Mouse (Mus musculus): ENCODE results near the gene Fignl2. TPM values are rescaled to one million over a fixed set of nuclear protein-coding genes. Genes with fewer than 3 reads are reported as not detected.
"Not testable (repeated sequence)": the region's sequence is repeated elsewhere in the genome, so short reads cannot be mapped to it uniquely, and the experiment has no call there.

Fignl2 gene
- polyA plus RNA-seq (2012; rRNA removed) = 1.2 and 1.3 TPM in 2 replicates

DNA sequence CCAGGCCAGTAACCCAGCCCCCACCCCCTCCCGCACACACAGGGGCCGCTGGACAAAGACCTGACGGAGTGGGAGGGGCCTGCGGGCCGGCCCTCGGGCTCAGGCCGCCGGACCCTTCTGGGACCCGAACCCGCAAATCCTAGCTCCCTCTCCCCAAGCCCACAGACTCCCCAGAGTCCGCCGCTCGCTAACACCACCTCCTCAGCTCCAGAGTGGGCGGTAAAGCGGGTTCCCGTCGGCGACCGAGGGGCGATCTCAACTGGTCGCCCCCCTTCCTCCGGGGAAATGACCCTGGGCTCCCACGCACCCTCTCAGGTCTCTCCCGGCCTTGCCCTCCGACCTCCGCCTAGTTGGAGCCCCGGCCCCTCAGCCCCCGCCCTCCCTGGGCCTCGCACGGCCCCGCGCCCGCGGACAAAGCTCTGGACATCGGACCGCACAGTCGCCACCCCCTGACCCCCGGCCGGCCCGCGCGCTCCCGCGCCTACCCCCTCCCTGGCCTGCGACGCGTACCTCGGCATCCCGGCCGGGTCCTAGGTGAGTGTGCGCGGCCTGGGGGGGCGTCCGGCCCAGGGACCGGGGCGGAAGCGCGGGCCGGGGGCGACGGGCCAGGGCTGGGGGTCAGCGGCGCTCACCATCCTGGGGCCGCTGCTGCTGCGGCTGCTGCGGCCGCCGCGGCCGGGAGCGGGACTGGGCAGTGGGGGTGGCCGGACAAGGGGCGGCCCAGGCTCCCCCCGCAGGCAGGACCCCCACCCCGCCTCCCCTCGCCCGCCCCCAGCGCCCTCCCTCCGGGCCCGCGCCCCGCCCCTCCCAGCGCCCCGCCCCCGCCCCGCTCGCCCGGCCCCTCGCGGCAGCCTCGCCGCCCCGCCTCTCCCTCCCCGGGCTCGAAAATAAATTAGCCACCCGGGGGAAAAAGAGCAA is at the start of gene Fignl2:
Fignl2 (minus strand) TSS at position 755 of the 918 bp plus-strand sequence.
- no peak for DNase-seq (ENCODE audit: extremely low spot score in 1 of 2, low spot score in 1 of 2)

DNA sequence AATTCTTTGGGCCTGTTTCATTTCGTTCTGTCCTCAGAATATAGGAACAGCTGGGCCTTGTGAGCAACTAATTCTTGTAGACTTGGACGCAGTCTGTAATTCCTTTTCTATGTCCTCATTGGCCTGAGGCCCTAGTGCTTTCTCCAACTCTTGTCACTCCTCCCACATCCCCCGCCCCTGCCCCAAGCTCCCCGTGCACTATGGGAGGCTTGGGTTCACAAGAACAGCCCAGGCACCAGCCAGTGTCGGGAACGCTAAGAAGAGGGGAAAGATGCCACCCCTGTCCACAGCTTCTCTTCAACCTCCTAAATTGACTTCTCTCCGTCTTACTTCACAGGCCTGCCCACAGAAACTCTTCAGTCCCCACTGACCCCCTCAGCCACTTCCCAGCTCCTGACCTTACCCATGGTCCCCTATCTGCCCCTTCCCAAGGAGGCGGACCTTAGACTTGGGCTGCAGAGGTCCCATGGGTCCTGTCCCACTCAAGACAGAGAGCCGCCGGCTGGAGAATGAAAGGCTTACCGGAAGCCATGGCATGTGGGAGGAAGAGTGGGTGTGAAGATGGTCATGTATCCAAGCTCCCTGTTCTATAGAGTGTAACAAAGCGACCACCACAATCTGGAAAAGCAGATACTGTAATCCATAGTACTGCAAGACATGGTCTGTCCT is 48.6 kb upstream of the Fignl2 start:
- no peak for DNase-seq (ENCODE audit: extremely low spot score in 1 of 2, low spot score in 1 of 2)

DNA sequence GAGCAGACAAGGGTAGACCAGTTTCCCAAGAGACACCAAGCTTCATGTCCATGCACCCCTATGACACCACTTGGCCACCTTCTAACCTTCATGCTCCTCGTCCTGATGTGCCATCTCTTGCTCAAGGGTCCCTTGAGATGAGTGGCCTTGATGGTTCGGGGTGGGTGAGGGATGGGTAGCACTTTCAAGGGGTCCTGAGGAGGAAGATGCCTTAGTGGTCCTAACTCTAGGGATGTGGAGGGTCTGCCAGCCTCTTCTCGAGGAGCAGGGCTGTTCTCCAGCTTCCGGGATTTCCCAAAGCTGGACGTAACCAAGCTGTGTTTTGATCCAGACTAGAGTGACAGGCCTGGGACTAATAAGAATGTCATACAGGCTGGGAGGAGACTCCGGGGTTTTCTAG is 47.2 kb upstream of the Fignl2 start:
- no peak for DNase-seq (ENCODE audit: extremely low spot score in 1 of 2, low spot score in 1 of 2)

DNA sequence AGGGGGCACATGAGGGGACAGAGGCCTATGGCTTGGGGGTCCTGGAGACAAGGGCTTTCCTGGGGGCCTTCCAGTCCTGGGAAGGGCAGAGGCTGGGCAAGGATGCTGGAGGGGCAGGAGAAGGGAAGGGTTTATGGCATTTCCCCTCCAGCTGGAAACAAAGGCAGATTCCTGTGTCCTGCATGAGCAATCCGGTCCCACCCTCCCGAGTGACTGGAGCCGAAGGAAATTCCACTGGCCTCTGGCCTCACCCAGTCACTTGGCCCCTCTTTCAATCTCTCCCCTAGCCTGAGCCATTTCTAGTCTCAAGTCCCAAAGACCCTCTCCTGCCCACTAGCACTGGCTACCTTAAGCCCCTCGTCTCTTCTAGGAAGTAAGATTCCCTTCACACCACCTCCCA is 44.8 kb upstream of the Fignl2 start:
- DNase-seq (ENCODE audit: extremely low spot score in 1 of 2, low spot score in 1 of 2) = no peak

DNA sequence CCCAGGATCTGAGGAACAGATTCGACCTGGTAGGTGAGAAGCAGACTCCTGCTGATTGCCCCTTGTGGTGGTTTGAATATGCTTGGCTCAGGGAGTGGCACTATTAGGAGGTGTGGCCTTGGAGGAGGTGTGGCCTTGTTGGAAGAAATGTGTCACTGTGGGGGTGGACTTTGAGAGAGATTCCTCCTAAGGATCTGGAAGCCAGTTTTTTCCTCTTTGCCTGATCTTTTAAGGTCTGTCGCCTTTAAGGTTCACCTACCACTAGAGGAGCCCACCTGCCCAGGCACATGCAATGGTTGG is 43.9 kb upstream of the Fignl2 start:
- no peak for DNase-seq (ENCODE audit: extremely low spot score in 1 of 2, low spot score in 1 of 2)

DNA sequence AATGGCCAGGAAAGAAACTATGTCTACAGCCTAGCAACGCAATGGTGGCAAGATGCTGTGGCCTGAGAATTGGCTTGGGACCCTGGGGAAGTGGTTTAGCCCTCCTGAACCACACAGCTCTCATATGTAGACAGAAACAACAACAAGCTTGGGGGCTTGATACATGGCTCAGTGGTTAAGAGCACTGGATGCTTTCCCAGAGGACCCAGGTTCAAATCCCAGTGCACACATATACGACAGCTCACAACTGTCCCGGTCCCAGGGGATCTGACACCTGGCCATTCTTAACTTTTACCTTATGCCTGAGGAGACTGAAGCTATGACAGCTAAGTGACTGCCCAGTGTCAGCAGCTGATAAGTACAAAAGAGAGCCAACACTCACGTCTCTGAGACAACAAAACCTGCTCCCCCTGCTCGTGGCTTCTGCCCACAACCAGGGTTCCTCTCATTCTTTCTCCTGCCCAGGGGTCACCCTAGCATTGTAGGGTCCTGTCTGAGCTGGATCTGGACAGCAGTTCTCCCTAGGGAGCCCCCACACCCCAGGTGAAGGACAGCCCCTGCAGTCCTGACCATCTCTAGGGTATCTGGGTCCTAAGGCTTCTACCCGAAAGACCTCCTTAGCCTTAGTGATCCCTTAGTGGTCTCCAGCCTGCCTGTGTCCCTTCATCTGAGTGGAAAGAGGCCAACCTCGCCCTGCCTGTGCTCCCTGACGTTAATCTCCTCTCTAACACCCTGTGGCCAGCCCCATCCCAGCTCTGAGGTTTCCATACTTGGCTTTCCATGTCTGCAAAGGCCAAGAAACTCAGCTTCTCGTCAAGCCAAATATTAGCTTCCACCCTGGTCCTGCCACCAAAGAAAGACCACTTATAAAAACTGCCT is 43.3 kb upstream of the Fignl2 start:
- DNase-seq (ENCODE audit: extremely low spot score in 1 of 2, low spot score in 1 of 2) = no peak

DNA sequence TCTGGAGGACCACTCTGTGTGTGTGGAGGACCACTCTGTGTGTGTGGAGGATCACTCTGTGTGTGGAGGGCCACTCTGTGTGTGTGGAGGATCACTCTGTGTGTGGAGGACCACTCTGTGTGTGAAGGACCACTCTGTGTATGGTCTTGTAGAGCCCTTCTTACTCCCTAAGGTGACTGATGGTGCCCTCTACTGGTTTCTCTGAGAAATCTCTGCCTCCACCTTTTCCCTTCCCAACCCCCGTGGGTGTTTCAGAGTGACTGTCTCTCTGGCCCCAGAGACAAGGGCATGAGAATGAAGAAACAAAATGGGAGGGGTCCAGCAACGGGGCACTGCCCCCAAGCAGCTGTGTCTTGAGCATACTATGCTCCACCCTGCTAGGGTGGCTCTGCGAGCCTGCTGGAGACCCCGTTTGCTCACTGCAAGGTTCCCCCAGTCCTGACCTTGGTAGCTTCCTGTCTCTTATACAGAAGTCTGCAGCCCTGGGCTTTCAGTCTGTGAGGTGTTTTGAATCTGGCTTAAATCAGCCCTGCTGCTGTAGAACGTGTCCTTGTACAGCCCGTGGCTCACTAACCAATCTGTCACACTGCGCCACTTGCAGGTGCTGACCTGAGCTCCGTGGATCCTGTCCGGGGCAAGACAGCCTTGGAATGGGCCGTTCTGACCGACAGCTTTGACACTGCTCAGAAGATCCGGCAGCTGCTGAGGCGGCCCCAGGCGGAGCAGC is 40.2 kb upstream of the Fignl2 start:
- peak in 1 of 2 experiments; percentile 63 for DNase-seq (ENCODE audit: extremely low spot score in 1 of 2, low spot score in 1 of 2)

DNA sequence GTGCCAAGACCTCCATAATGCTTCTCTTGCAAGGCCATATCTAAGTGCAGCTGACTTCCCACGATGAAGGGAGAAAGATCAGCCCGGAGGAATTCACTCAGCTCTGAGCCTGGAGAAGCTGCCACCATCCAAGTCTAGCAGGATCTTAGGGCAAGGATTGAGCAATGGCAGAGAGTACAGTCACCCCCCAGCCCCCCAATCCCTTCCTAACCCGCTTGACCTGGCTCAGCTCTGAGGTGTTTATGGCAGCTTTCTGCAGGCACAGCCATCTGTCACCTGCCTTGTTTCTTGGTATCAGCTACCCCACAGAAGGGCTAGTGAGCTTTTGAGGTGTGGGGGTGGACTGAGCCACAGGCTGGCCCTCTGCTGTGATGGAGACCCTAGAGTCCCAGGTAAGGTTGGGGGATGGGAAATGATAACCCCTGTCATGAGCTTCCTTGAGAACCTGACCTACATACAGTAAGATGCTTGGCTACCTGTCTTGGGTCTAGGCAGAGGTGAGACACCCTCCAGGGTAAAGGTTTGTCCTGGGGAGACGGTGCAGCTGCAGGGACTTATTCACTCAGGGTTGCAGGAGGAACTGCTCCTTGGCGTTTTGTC is 37.2 kb upstream of the Fignl2 start, which contains the start of gene Ankrd33:
Ankrd33 (plus strand) TSS at position 245 of the 600 bp plus-strand sequence.
- DNase-seq (ENCODE audit: extremely low spot score in 1 of 2, low spot score in 1 of 2) = no peak

DNA sequence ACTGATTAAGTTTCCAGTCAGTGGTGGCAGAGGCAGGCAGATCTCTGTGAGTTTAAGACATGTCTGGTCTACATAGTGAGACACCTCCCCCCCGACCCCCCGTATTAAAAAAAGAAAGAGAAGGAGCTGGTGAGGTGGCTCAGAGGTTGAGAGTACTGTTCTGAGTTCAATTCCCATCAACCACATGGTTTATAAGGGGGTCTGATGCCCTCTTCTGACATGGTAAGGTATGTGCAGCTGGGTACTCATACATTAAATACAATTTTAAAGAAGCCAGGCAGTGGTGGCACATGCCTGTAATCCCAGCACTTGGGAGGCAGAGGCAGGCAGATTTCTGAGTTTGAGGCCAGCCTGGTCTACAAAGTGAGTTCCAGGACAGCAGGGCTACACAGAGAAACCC is 35.4 kb upstream of the Fignl2 start:
- not testable (repeated sequence) for DNase-seq (ENCODE audit: extremely low spot score in 1 of 2, low spot score in 1 of 2)

DNA sequence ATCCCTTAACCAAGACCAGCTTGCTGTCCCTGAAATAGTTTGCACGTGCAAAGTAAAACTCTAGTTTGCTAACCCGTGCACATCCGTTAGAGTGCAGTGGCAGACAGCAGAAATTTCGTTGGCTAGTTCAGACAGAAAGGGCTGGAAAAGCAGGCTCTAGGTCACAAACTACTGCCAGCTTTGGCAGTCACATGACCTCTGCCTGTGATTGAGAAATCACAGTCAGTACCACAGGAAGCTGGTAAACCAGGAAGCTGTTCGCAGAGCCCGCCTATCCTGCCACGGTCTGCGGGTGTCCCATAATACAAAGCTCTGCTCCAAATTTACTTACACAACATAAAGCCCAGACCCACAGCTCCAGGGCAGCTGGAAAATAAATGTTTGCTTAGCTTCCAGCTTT is 34.8 kb upstream of the Fignl2 start:
- DNase-seq (ENCODE audit: extremely low spot score in 1 of 2, low spot score in 1 of 2) = no peak

DNA sequence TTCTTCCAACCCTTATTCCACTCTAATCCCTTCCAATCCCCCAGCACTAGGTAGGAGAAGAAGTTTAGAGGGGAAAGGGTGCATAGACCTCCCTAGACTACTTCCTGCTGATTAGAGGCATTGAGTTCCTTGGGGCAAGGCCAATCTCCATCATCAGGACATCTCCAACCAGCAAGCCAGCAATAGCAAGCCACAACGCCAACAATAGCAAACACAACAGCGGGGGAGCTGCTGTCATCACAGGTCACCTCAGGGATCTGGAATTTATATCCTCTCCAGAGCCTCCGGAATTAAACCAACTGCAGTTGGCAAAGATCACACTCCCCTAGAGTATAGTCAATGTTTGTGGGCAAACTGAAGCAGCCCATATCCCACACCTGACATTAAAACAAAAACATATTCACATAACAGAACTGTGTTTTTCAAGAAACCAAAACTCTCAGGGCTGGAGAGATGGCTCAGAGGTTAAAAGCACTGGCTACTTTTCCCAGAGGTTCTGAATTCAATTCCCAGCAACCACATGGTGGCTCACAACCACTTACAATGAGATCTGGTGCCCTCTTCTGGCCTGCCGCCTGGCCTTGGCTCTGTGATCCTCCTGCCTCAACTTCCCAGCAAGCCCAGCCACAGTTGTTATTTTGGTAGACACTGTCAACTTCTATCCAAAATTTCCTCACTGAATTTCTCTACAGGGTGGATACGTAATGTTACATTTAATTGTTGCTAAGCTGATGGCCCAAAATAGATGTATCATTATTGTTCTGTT is 29.7 kb upstream of the Fignl2 start:
- no peak for DNase-seq (ENCODE audit: extremely low spot score in 1 of 2, low spot score in 1 of 2)

DNA sequence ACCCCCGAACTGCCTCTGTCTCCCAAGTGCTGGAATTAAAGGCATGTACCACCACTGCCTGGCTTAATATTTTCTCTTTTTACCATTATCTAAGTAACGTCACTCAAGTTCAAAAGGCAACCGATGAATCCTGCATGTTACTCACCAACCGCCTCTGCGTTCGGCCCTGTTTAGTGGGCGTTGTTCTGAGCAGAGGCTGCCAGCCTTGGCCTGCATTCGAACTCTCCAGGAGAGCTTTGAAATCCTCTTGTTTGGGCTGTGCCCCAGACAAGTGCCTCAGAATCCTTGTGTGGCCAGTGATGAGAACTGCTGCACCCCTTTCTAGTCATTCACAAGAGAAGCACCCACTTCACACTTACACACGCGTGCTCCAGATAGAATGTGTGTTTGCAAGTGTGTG is 27.6 kb upstream of the Fignl2 start:
- DNase-seq (ENCODE audit: extremely low spot score in 1 of 2, low spot score in 1 of 2) = peak in 1 of 2 experiments; percentile 33

DNA sequence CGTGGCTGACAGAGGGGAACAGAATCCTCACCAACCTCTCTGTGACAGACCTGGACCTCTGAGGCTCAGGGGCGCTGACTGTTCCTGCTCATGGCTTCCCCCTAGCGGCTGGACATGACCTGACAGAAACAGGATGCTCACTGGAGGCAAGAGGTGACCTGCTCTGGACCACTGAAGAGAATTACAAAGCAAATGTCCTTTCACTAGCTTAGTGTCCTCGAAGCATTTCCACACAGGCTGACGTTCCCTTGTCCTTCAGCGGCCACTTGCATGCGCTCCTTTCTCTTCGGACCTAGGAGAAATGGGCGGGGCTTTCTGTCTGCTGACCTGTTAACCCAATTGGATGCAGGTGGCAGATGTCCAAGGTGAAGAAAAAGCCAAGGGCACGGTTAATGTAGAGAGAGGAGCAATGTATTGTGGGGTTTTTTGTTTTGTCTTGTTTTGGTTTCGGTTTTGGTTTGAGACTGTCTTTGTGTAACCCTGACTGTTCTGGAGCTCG is 27.2 kb upstream of the Fignl2 start:
- DNase-seq (ENCODE audit: extremely low spot score in 1 of 2, low spot score in 1 of 2) = peak in 1 of 2 experiments; percentile 78

DNA sequence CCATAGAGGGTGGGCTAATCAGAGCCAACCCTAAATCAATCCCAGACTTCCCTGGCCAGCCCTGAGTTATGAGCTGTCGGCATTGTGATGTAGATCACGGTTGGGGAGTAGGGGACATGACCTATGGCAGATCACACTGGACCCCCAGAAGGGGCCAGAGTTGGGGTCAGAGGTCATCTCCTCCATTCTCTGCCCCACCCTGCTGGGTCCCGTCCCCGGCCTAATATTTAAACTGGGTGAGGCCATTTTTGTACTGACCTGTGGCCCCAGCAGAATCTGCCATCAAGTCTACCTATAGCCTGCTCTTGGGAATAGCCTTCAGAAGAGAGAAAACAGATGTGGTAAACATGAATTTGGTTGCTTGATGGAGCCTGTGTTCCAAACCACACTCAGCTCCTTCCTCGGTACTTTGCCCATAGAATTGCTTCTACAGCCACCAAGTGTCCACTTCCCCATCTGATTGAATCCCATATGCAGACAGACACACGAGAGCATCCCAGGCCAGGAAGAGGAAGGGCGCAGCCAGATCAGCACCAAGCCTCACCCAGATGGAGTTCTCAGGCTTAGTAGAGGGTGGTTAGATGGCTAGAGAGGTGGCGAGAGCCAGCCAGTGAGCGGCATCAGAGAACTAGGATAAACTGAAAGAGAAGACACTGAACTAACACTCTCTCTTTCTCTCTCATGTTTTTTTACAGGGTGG is 25.4 kb upstream of the Fignl2 start:
- DNase-seq (ENCODE audit: extremely low spot score in 1 of 2, low spot score in 1 of 2) = no peak

DNA sequence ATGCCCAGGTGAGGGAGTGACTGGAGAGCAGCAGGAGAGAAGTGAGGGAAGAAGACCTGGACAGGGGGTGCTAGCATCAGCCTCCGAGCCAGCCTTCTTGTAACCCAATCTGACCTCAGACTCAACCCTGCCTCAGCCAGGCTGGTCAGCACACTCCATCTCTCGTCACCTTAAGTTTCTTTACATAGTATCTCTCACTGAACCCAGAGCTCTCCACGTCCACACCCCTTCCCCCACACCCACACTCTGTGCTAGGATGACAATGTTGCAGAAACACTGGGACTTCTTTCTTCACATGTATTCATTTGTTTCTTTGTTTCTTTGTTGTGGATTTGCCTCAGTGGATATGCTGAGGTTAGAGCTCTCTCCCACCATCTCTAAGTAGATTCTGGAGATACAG is 22.6 kb upstream of the Fignl2 start:
- DNase-seq (ENCODE audit: extremely low spot score in 1 of 2, low spot score in 1 of 2) = no peak

DNA sequence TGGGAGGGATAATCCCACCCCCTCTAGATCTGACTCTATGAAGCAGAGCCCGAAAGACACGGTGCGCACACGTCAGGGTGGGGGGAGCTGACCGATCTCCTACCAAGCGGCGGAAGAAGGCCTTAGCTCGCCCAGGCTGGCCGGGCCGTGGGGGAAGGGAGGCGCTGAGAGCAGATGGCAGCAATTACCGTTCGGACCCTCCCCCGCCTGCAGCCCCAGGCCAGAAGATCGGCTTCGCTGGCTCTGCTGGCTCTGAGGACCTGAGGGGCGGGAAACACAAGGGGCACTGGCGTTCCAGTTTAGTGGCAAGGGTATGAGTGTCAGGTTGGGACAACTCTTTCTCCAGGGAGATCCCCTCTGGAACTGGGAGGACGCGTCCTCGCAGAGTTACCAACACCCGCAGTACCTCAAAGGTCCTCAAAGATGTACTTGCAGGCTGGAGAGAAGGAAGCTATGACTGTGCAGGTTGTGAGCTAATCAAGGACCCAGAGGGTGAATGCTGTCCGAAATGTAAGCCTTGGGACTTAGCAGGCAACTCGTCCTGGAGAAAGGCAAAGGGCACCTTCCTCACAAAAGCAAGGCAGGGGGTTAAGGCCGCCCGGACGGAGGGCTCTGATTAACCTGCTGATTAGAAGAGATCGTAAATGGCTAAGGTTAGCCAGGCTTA is 19.8 kb upstream of the Fignl2 start:
- no peak for DNase-seq (ENCODE audit: extremely low spot score in 1 of 2, low spot score in 1 of 2)

DNA sequence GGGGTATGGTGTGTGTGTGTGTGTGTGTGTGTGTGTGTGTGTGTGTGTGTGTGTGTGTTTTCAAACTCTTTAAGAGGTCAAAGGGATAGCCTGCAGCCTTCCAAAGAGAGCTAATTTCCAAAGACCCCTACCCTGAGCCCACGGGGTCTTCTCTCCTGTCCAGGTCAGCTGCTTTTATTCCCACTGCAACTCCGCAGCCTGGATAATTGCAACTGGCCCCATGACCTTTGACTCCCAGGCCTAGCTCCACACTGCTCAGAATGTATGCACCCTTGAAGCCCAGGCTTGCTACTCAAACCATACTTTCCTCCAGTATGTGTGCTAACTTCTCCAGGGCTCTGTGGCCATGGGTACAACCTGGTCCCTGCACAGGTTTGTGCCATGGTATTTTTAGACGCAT is 17.0 kb upstream of the Fignl2 start:
- no peak for DNase-seq (ENCODE audit: extremely low spot score in 1 of 2, low spot score in 1 of 2)

DNA sequence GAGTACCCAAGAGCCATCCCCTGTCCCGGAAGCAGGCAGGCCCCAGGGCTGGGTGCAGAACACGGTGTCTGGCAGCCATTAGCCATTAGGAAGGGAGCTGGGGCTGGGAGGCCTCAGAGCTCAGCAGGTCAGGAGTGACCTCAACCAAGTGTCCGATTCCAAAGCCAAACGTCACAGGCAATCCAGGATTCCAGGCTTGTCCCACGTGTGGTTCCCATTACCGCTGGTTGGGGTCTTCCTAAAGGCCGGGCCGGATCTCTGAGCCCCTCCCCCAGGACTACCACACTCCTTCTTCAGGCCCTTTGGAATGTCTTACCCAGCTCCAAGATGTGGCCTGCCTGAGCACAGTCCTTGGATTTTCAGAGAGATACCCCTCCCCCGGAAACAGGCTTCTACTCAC is 16.6 kb upstream of the Fignl2 start:
- no peak for DNase-seq (ENCODE audit: extremely low spot score in 1 of 2, low spot score in 1 of 2)
